Mouse (Mus musculus) cerebellum, postnatal 4 days (tissue): ENCODE data around the gene Tgfbr2.

ENCODE experiments used
- DNase-seq, 2 experiments: peaks; one replicate each; pipeline ENCODE4 v3.0.0; 2022; ENCODE audit warnings: low spot score in 2 of 2, mixed read lengths in 1 of 2

The Tgfbr2 gene

DNA sequence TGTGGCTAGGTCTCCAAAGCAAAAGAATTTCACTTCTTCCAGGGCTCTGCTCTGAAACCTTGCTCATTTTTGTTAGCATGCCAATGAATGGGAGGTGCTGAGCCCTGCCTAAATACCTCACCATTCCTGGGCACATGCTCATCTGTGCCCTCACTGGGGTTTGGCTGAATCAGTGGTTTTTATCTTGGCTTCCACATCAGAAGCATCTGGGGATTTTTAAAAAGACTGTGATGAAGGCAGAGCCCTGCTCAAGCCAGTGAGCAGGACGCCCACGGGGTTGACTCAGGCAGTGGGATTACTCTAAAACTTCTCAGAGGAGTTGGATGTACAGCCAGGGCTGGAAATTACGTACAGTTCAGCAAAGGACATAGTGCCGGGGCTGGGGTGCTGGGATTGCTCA lies 22.3 kb downstream of the Tgfbr2 start:
- no peak for DNase-seq

DNA sequence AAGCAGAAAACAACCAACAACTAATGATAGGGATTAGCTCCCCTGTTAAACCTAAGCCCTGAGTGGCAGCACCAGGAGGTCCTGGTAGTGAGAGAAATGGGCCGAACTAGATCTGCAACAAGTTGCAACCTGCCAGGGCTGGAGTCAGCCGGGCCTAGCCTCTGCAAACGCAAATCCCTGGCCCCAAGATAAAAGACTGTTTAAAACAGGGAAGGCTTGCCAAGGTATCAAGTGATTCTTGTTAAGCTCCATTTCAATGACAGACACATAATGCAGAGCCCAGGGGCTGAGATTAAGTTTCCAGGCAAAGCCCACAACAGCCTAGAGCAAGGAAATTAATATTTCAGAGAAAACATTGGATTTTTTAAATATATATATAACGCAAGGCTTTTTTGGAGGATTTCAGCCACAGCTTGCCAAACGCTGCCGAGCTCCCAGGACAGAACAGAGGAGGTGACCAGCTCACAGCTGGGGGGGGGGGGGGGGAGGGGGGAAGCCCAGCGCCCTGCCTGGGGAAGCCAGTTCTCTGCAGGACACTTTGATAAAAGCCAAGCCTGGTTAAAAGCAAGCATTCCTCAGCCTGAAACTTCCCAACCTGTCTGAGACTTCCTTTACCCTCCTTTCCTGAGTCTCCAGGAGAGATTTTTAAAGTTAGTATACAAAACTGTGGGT lies 24.3 kb downstream of the Tgfbr2 start:
- no peak for DNase-seq

DNA sequence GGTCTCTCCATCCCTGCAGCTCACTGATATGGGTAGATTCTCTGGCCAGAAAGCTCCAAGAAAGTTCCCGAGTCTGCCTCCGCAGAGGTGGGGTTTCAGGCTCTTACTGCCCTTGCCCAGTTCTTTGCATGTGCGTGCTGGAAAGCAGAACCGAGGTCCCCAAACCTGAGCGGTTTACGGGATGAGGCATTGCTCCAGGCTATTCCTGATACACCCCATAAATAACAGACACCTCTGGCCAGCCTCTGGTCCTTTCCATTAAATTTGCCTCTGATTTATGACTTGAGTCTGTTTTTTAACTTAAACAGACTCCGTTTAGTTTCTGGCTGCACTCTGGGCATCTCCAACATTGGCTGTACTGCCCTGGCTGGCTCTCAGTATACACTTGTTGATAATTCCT lies 26.4 kb downstream of the Tgfbr2 start:
- DNase-seq = no peak

DNA sequence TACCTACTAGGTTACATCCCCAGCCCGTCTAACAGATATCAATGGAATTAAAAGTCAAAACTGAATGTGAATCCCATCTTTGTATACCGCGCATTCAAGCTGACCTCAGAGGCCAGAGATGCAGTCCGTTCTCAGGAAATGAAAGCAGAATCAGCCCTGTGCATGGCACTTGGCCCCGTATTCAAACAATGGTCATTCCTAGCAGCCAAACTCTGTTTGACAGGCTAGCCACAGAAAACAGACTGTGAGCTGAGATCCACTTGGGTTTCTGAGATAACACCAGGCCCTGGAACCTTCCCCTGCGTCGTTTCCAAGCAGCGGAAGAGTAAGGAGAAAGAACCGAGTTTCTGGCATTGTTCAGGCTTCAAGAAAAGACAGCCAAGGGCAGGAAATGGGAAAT lies 28.9 kb downstream of the Tgfbr2 start:
- no peak for DNase-seq

DNA sequence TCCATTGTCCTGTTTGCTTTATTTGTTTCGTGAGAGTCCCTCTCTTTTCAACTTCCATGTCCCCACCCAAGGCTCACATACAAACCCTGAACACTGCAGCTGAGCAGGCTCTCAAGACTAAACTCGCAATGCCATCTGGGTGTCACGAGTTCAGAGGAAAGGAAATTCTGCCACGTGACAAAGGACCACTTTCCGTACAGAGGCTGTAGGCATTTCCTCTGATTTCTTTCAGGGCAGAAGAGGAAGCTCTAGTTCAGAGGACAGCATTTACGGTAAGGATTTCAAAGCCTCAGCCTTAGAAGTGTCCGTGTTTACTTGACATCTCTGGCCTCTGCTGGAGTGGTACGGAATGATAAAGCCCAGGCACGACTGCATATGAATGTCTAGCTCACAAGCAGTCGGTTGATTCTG lies 29.9 kb downstream of the Tgfbr2 start:
- DNase-seq = no peak

DNA sequence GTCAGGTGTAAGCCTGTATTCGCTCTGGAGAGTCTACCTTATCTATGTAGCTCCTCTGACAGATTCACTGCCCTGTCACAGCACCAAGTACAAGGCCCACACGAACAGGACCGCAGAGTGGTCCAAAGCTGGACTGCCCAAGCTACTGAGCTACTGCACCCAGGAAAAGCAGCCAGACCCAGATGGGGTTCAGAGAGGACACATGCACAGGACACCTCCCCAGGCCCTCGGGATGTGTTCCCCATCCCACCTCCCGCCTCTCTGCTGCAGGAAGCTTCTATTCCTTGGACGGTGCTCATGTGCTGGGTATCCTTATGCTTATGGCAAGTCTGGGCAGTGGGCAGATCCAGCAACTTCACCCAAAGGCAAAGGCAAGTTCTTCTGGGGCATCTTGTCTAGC lies 34.7 kb downstream of the Tgfbr2 start:
- no peak for DNase-seq

DNA sequence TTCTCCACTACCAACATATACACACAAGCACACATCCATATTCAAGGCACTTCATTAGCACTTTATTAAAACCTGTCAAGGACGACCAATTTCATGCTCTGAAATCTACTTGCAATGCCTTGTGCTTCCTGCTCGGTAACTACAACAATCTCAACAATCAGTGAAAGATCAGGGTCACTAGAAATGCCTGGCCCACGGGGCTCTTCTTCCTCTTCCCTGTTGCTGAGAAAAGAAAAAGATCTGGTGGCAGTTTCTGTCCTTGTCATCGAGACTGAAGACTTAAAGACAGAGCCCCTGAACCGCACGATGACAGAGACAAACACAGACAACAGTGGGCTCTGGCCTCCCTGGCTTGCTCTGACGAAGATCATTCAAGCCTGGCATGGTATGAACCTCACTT lies 35.6 kb downstream of the Tgfbr2 start:
- DNase-seq = no peak

DNA sequence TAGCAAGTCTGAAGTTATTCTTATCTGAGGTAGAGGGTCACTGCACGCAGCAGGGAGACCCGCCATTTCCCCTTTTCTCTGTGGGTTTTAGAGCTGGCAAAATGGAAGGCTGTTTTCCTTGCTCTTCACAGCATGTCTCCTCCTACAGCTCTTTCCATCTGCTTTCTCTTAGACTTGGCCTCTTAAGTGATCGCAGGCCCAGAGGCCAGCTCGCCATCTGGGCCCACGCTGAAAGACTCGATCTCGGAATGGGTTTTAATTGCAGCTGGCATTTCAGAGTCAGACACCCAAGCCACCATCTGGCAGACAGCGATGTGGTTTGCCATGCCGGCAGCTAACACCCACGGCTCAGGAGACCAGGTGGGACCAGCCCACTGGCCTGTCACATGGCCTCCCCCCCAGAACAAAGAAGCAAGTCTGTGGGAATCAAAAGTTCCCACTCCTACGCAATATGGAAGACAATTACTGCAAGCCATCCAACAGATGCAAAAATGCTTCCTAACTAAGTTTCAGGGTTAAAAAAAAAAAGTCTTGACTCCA lies 36.5 kb downstream of the Tgfbr2 start:
- DNase-seq = peak in 1 of 2 experiments; percentile 55

DNA sequence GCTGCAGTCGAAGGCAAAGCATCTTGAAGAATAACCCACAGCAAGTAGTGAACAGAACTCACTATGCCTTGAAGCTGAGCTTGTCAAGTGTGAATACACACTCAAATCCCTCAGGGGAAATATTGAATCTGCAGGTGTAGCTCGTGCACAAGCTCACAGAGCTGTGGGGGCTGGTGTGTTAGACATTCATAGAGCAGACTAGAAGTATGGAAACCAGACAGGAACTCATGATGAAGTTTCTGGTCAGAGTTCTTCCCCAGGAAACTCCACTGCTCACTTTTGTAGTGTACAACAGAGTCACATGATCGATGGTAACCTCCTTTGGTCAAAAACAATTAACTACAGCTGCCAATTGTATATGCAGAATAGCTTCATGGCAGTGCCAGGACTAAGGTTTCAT lies 37.5 kb downstream of the Tgfbr2 start:
- no peak for DNase-seq

DNA sequence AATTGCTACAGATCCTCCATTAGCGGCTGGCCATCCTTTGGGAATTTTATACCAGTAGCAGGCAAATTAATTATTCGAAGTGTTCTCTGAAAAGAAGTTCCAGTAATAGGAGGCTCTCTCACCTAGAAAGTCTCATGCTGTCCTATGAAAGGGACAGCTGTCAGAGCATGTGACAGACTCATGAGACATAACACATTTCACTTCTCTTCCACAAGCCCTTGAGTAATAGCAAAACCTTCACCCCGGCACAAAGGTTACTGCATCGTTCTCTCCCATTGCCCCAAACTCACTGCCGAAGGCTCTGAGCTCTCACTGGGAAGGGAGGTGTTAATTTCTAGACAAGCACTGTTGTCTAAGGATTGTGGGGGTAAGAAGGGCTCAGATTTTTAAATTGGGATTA lies 38.3 kb downstream of the Tgfbr2 start:
- no peak for DNase-seq

DNA sequence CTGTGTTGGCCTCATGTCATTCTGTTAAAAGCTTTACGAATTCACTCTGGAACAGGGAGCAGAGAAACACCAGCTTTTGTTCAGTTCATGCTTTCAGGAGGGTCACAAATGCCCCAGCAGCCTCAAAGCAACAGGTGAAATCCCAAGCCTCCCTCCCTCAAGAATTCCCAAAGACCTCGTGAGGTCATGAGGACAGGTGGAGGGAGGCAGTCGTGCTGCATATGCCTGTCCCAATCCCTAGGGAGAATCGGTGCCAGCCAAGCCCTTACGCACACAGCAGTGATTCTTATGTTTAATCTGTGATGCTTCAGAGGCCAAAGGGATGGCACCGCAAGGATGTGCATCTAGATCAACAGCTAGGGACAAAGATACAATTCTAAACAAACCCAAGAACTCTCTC lies 39.0 kb downstream of the Tgfbr2 start:
- DNase-seq = no peak

DNA sequence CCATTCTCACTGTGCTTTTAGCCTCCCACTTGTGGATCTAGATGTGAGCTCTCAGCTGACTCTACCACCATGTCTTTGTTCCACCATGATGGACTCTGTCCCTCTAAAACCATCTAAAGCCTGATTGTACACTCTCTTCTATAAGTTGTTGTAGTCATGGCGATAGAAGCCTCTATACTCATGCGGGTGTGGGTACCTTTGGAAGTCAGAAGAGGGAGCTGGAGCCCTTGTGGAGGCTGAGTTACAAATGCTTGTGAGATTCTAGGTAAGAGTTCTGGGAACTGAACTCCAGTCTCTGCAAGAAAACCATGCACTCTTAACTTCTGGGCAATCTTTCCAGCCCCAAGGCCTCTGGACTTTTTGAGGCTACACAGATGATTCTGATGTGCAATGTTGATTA lies 40.7 kb downstream of the Tgfbr2 start:
- DNase-seq = no peak

DNA sequence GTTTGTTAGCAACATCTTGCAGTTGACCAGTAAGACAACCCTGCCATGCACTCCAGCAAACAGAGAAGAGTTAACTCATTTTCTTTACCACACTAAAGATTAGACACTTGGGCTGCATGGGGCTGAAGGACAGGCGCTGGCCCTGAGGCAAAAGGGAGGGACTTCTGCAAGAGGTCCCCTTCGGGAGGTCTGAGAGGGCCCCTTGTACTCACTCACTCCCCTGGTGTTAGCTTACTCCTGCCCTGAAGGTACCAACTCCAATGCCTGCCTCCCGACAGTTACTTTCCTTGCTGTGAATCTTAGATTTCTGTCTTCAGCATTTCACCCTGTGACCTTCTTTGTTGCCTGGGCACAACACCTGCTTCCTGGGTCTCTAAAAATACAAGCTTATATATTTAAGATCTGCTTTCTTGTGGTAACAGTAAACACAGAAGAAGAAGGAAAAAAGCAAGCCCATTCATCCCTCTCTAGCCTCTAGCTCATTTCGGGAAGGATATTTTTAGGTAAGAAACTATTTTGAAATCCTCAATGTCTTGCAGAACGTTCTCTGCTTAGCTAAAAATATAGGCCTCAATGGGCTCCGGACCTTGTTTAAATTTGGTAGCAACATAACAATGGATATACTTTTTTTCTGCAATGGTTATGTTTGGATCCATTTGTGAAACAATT lies 41.7 kb downstream of the Tgfbr2 start:
- DNase-seq = no peak

DNA sequence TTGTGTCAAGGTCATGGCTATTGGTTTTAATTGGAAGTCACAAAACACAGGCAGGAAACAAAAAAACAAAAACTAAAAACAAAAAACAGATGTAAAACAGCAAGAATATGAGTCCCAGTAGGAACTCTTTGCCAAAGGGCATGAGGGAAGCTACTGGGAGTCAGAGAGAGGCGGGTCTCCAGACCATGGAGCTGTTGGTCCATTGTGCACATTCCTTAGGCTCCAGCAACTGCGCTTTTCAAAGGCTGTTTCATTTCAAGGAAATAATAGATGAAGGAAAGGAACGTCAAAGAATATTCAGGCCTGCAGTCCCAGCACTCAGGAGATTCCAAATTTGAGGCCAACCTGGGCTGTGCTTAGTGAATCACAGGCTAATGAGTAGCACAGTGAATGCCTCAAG lies 46.3 kb downstream of the Tgfbr2 start:
- DNase-seq = no peak

DNA sequence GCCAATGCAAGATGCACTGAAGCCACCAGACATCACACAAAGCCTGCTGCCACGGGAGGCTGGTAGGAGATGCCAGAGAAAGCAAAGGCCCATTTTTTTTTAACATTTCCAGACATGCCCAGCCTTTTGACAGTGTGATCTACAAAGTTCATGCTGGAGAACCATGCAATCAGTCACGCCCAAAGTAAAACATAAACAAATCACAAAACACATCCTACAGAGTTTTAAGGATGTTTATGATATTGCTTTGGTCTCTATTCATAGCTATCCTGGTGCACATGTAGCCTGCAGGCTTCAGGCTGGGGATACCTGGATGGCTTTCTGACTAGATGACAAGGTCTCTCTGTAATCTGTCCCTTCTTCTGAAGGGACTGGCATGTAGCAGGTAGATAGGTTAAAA lies 46.8 kb downstream of the Tgfbr2 start:
- DNase-seq = no peak

DNA sequence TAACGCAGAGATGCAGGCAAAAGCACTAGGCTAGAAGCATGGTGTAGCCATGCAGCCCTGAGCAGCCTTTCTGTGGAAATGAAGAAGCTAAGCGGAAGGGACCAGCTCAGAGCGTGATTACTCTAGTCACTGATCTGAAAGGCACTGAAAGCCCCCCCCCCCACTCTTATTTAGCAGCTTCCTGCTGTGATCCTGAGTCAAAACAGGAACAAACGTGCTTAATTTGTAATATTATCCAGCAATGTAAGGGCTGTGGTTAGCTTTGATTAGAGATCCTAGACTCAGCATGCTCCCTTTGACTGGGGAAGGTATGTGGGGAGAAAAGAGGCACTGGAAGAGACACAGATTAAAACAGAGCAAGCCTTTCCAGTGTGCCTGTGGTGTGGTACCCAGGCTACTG lies 48.7 kb downstream of the Tgfbr2 start:
- no peak for DNase-seq

DNA sequence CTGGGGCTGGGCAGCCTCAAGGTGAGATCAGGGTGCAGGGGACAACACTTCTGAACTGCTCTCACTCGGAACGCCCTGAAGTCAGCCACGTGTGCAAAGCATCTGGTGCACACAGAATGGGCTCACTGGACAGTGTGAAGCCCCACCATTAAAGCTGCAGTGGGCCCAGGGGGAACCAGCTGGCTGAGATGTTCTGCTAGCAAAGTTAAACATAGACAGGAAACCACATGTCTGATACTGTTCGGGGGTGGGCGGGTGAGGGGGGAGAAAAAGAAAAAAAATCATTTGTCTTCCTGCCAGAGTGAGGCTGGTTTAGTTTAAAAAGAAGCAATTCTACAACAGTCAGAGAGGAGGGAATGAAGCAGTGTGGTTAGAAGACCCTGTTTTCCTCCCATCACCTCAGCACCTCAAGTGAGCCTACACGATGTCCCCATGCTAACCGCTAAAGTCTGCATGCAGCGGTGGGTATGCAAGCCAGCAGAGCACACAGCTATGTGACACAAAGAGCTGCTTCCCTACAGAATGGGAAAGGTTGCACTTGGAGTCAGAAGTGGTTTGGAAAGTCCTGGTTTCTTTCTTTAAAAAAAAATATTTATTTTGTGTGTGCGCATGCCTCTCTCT lies 52.1 kb downstream of the Tgfbr2 start:
- DNase-seq = no peak

DNA sequence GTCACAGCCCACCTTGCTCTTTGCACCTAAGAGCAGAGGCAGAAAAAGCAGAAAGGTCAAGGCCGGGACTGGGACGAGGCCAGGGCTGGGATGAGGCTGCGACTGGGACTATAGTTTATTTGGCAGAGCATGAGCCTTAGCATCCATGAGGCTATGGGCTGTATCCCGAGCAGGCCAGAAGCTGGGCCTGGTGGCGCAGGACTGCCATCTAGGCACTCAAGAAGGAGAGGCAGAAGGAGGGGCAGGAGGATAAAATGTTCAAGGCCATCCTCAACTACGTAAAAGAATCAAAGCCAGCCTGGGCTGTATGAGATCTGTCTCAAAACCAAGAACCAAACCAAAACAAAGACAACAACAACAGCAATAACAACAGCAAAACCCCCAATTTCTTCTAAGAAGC lies 52.6 kb downstream of the Tgfbr2 start:
- DNase-seq = no peak

DNA sequence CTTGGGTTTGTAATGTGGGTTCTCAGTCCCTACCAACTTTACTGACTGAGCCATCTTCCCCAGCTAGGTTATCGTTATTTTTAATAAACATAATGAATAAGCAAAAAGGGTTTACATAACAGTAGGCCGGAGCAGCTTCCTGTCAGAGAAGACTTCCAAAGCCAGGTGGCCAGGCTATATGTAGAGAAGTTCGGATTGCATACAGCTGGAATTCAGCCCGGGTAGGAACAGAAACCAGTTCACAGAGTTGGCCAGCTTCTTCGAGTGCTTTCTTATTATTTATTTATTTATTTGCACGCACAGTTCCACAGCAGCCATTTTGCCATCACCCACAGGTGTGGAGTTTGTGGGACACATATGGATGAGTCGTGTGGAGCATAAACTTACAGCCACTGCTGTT lies 53.7 kb downstream of the Tgfbr2 start:
- DNase-seq = no peak

DNA sequence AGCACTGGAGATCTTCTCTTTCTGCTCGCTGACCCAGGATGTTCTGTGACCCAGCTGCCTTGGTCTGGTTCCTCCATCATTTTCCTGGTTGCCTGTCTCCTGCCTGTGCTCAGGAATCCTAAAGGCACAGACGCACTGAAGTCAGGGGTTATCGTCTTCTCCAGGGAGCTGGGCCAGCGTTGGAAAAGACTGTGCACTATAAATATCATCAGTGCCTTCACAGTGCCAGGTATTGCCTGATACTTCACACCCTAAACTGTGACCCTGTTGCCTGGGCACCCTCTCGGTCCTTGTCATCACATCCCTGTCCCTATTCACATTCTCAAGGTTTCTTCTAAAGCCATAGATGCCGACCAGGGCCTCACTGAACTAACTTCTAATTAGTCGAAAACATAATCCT lies 55.2 kb downstream of the Tgfbr2 start:
- no peak for DNase-seq

DNA sequence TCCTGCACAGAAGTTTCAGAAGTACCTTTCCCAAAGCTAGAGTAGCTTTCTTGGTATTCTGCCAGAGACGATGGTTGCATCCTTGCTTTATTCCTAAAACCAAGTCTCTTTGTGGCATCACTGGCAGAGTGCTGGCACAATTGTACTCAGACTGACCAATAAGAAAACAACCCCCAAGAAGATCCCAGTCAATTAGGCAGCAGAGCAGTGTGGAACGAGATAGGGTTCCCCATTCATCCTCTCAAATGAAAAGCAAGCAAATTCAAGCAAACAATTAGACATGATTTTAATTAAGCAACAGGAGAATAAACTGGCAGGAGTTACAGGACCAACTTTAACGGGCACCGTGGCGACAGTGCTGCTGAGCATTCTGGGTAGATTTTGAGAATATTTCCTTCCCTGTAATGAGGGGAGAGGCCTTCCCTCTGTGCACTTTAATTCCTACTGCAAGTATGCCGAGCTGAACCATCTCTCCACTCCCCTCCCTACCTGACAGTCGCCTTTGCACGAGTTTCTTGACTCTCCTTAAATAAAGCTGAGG lies 56.8 kb downstream of the Tgfbr2 start:
- DNase-seq = no peak

DNA sequence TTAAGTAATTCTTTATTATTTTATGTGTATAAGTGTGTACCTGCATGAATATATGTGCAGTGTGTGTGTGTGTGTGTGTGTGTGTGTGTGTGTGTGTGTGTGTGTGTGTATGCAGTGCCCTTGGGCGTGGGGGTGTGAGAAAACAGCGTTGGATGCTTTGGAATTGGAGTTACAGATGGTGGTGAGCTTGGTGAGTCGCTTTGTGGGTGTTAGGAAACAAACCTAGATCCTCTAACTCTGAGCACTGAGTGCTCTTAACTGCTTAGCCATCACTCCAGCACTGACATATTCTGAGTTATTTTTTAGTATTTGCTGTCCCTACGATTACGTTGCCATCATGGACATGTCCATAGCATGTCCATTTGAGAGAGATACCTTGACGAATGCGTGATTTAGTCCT lies 59.3 kb downstream of the Tgfbr2 start:
- no peak for DNase-seq

DNA sequence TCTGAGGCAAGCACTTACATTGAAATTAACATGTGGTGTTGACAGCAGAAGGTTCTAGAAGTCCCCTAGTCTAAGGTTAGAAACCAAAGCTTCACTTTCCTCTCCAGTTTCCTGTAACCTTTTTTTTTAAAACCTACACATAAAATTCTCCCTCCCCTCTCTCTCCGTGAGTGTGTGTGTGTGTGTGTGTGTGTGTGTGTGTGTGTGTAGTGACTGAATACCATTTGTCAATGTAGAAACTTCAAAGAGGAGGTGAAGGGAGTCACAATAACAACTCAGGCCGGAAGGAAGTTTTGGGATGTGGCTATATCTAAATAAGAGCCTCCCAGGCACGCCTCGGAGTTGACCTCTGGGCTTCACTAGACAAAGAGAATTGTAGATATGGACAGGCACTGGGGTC lies 60.8 kb downstream of the Tgfbr2 start:
- no peak for DNase-seq
